Mouse (Mus musculus) C2C12 (cell line): ENCODE measurements around the gene Stard3. TPM values are rescaled to one million over a fixed set of nuclear protein-coding genes. Genes with fewer than 3 reads are reported as not detected.

Experiments used
- H3K27me3 ChIP-seq: one replicate; pipeline ENCODE4 v1.6.1; 2011; ENCODE audit not compliant: control insufficient read depth, insufficient read depth, insufficient read length
- H3K36me3 ChIP-seq: one replicate; pipeline ENCODE4 v1.6.1; 2011; ENCODE audit not compliant: control insufficient read depth, insufficient read depth
- H3K4me3 ChIP-seq: one replicate; pipeline ENCODE4 v1.5.1; 2011; ENCODE audit warnings: mild to moderate bottlenecking, control low read depth; ENCODE audit not compliant: poor library complexity, insufficient read depth, severe bottlenecking
- H3K79me2 ChIP-seq: one replicate; pipeline ENCODE4 v1.6.1; 2011; ENCODE audit not compliant: control insufficient read depth, insufficient read depth
- H3K79me3 ChIP-seq: one replicate; pipeline ENCODE4 v1.6.1; 2011; ENCODE audit warnings: low read depth, control low read depth
- H3ac ChIP-seq: one replicate; pipeline ENCODE3; 2011; ENCODE audit warnings: low read depth; ENCODE audit not compliant: control insufficient read depth, insufficient read length
- CEBPB ChIP-seq: IDR thresholded peaks from one replicate; pipeline ENCODE4 v1.6.1; 2011; ENCODE audit warnings: low read depth, mild to moderate bottlenecking, control low read depth, moderate library complexity
- CTCF ChIP-seq: IDR thresholded peaks from one replicate; pipeline ENCODE4 v1.5.1; 2011; ENCODE audit not compliant: control insufficient read depth, insufficient read depth, insufficient read length
- FOSL1 ChIP-seq: IDR thresholded peaks from one replicate; pipeline ENCODE4 v1.8.0; 2011; ENCODE audit warnings: mild to moderate bottlenecking, low read length; ENCODE audit not compliant: poor library complexity, insufficient read depth, severe bottlenecking
- MAX ChIP-seq: IDR thresholded peaks from one replicate; pipeline ENCODE4 v1.6.1; 2011; ENCODE audit warnings: mild to moderate bottlenecking, control low read depth
- MYOD1 ChIP-seq: IDR thresholded peaks from one replicate; pipeline ENCODE4 v1.6.1; 2011; ENCODE audit warnings: low read depth; ENCODE audit not compliant: control insufficient read depth, insufficient read length
- MYOG ChIP-seq: IDR thresholded peaks from one replicate; pipeline ENCODE4 v1.6.1; 2011; ENCODE audit not compliant: control insufficient read depth, insufficient read length; ENCODE audit errors: extremely low read depth
- USF1 ChIP-seq: IDR thresholded peaks from one replicate; pipeline ENCODE4 v1.6.1; 2011; ENCODE audit warnings: low read depth, mild to moderate bottlenecking, control low read depth, moderate library complexity
- polyA plus RNA-seq: library from polyadenylated mRNA; unstranded; fragments of >200 nt; fragmentation: generic; extraction: Trizol; gene quantifications from one replicate; pipeline ENCODE4 v1.2.1, GENCODE M21; 2012; ENCODE audit warnings: missing spikeins

Gene Stard3
- polyA plus RNA-seq, 1 experiment: 28.3 TPM

- Histone ChIP-seq H3K79me3 (peaks cover 17% of the 10 kb centered on the region), H3K36me3 (peaks cover 16% of the 10 kb centered on the region), H3ac (no peak overlapping the region), H3K4me3 (no peak overlapping the region), H3K79me2 (peaks cover 39% of the 10 kb centered on the region), H3K27me3 (no peaks in the 10 kb centered on the region)
- TF ChIP-seq CEBPB (no peak), CTCF (no peak), USF1 (no peak), FOSL1 (no peak), MYOD1 (no peak), MYOG (no peak), MAX (no peak)
Observed at GRCm38 (mm10) chr11:98418273-98418672, 60.1 kb downstream of the Stard3 start.

GRCm38 (mm10) chr11:98418939-98419547 is 60.9 kb downstream of the Stard3 start:
- Histone ChIP-seq H3K36me3 (peaks cover 17% of the 10 kb centered on the region), H3K4me3 (no peak overlapping the region), H3K79me3 (peaks cover 17% of the 10 kb centered on the region), H3K79me2 (peaks cover 31% of the 10 kb centered on the region), H3ac (no peak overlapping the region), H3K27me3 (no peaks in the 10 kb centered on the region)
- TF ChIP-seq CTCF: no peak
- TF ChIP-seq MYOD1: no peak
- TF ChIP-seq USF1: no peak
- TF ChIP-seq FOSL1: no peak
- no peak for TF ChIP-seq MYOG
- no peak for TF ChIP-seq CEBPB
- TF ChIP-seq MAX: no peak

GRCm38 (mm10) chr11:98426592-98426991 is 68.4 kb downstream of the Stard3 start:
- Histone ChIP-seq H3K27me3 (no peaks in the 10 kb centered on the region), H3ac (no peak overlapping the region), H3K36me3 (peaks cover 42% of the 10 kb centered on the region), H3K79me3 (no peaks in the 10 kb centered on the region), H3K4me3 (no peak overlapping the region), H3K79me2 (no peaks in the 10 kb centered on the region)
- TF ChIP-seq CTCF: no peak

- Histone ChIP-seq H3K4me3 (no peak overlapping the region), H3K79me3 (no peaks in the 10 kb centered on the region), H3K36me3 (peaks cover 46% of the 10 kb centered on the region), H3ac (no peak overlapping the region), H3K27me3 (no peaks in the 10 kb centered on the region), H3K79me2 (no peaks in the 10 kb centered on the region)
- TF ChIP-seq MYOD1: no peak
- TF ChIP-seq USF1: no peak
- no peak for TF ChIP-seq FOSL1
- no peak for TF ChIP-seq MYOG
- TF ChIP-seq CTCF: no peak
- TF ChIP-seq MAX: no peak
- no peak for TF ChIP-seq CEBPB
Observed at GRCm38 (mm10) chr11:98428436-98428835, 70.3 kb downstream of the Stard3 start.

Other genes with a start within 250 kb of the Stard3 start
- 2.0 TPM for gene Fbxl20, start 208.0 kb upstream of the Stard3 start, polyA plus RNA-seq
- gene Med1, start 165.1 kb upstream of the Stard3 start, polyA plus RNA-seq: 18.0 TPM
- gene Cdk12, start 155.3 kb upstream of the Stard3 start, polyA plus RNA-seq: 8.7 TPM
- not detected for gene Neurod2, start 28.7 kb upstream of the Stard3 start, polyA plus RNA-seq
- gene Ppp1r1b, start 10.0 kb upstream of the Stard3 start, polyA plus RNA-seq: 0.28 TPM
- 0.13 TPM for gene Tcap, start 25.4 kb downstream of the Stard3 start, polyA plus RNA-seq
- 0.04 TPM for gene Pnmt, start 28.1 kb downstream of the Stard3 start, polyA plus RNA-seq
- gene Pgap3, start 42.1 kb downstream of the Stard3 start, polyA plus RNA-seq: 6.3 TPM
- 15.4 TPM for gene Erbb2, start 54.1 kb downstream of the Stard3 start, polyA plus RNA-seq
- gene Mien1, start 80.6 kb downstream of the Stard3 start, polyA plus RNA-seq: 73.7 TPM
- gene Grb7, start 88.0 kb downstream of the Stard3 start, polyA plus RNA-seq: not detected
- gene Ikzf3, start 187.7 kb downstream of the Stard3 start, polyA plus RNA-seq: not detected
- gene Zpbp2, start 192.7 kb downstream of the Stard3 start, polyA plus RNA-seq: not detected
- gene Ormdl3, start 229.0 kb downstream of the Stard3 start, polyA plus RNA-seq: 25.0 TPM
- gene Lrrc3c, start 239.9 kb downstream of the Stard3 start, polyA plus RNA-seq: not detected